Mouse (Mus musculus) heart, embryonic 10.5 days (tissue): ENCODE measurements around the gene Med20. TPM values are rescaled to one million over a fixed set of nuclear protein-coding genes. Genes with fewer than 3 reads are reported as not detected.
A peak's percentile ranks its signal among the peaks of the same experiment; 100 is the strongest.
"Not testable (repeated sequence)": the region's sequence is repeated elsewhere in the genome, so short reads cannot be mapped to it uniquely, and the experiment has no call there.

Experiments
- DNase-seq: peaks from one replicate; pipeline ENCODE4 v3.0.0-alpha.2; 2017; ENCODE audit warnings: low spot score
- H3K27ac ChIP-seq: fragments of 300-500 bp; sonication (generic); 2 replicates; pipeline ENCODE4 v1.5.1; 2016; ENCODE audit warnings: mild to moderate bottlenecking
- H3K27me3 ChIP-seq: fragments of 300-500 bp; sonication (generic); 2 replicates; pipeline ENCODE4 v1.6.1; 2016; ENCODE audit warnings: mild to moderate bottlenecking; ENCODE audit not compliant: poor library complexity, insufficient read depth, severe bottlenecking
- H3K36me3 ChIP-seq: fragments of 300-500 bp; sonication (generic); 2 replicates; pipeline ENCODE4 v1.6.1; 2016; ENCODE audit warnings: mild to moderate bottlenecking, moderate library complexity
- H3K4me1 ChIP-seq: fragments of 300-500 bp; sonication (generic); 2 replicates; pipeline ENCODE4 v1.6.1; 2016; ENCODE audit warnings: mild to moderate bottlenecking
- H3K4me3 ChIP-seq: fragments of 300-500 bp; sonication (generic); 2 replicates; pipeline ENCODE4 v1.5.1; 2016; ENCODE audit warnings: mild to moderate bottlenecking, moderate library complexity
- H3K9me3 ChIP-seq: fragments of 300-500 bp; sonication (generic); 2 replicates; pipeline ENCODE4 v1.6.1; 2016; ENCODE audit warnings: mild to moderate bottlenecking, moderate library complexity
- WGBS: fragments of 180-500 bp; shearing (Covaris S2); methylation state at CpG from one replicate; pipeline ENCODE4 v1.1.7; 2016; 5-methylcytosine and 5-hydroxymethylcytosine counted together
- polyA plus RNA-seq: library from polyadenylated mRNA; unstranded; fragments of >200 nt; fragmentation: Nextera tagmentation; extraction: Ambion mirVana; gene quantifications from 2 replicates; pipeline ENCODE4 v1.2.1, GENCODE M21; 2016

The Med20 gene
- polyA plus RNA-seq, 1 experiment from 2014 or later, result 42.8 TPM

DNA sequence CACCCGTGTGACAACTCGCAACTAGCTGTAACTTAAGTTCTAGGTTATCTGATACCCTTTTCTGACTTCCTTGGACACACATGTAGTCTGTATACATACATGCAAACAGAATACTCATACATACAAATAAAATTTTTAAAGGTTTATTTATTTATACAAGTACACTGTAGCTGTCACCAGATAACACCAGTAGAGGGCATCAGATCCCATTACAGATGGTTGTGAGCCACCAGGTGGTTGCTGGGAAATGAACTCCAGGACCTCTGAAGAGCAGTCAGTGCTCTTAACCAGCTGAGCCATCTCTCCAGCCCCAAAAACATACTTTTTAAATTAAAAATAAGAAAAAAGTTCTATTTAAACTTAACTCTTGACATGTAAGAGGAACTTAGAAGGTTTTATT, 31.6 kb downstream of the Med20 start:
- no peaks in the 10 kb centered on the region for H3K36me3 ChIP-seq
- H3K9me3 ChIP-seq, result no peaks in the 10 kb centered on the region
- H3K4me1 ChIP-seq, result no peaks in the 10 kb centered on the region
- H3K27ac ChIP-seq, result no peak overlapping the region
- H3K27me3 ChIP-seq, result no peaks in the 10 kb centered on the region
- DNase-seq, result peak; percentile 27
- WGBS, result 74% methylated on average over 2 of the region's 2 CpGs
- no peak overlapping the region for H3K4me3 ChIP-seq

DNA sequence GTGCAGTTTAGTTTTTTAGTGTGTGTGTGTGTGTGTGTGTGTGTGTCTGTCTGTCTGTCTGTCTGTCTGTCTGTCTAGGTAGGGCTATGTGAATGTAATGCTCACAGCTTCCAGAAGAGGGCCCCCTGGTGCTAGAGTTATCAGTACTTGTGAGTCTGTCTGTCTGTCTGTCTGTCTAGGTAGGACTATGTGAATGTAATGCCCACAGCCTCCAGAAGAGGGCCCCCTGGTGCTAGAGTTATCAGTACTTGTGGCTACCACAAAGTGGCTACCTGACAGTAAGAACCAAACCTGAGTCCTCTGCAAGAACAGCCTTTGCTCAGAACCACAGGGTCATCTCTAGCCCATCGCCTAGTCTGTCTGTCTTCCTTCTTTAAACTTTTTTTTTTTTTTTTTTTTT, 35.3 kb downstream of the Med20 start:
- H3K4me1 ChIP-seq, result no peaks in the 10 kb centered on the region
- 79% methylated on average over 1 of the region's 1 CpGs for WGBS
- H3K27ac ChIP-seq, result no peak overlapping the region
- H3K4me3 ChIP-seq, result no peak overlapping the region
- H3K9me3 ChIP-seq, result no peaks in the 10 kb centered on the region
- H3K36me3 ChIP-seq, result no peaks in the 10 kb centered on the region
- peak; percentile 82 for DNase-seq
- H3K27me3 ChIP-seq, result no peaks in the 10 kb centered on the region

DNA sequence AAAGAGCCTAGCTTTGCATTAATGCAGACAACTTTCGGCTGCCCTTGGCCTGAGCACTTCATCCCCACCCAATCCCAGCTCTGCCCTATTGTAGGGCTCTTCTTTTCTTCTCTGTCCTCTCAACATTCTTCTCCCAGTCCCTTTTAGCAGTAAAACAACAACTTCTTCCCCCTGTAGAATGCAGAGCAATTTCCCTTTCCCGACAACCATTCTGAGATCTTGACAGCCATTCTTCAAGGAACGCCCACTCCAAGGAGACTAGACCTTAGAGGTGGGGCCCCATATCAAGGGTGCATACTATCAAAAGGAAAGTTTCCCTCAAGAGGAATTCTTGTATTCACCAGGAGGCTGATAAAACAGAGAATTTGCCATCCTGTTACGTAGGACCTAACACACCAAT, 37.6 kb downstream of the Med20 start:
- H3K4me1 ChIP-seq, result no peaks in the 10 kb centered on the region
- no peak overlapping the region for H3K27ac ChIP-seq
- H3K36me3 ChIP-seq, result peaks cover 4% of the 10 kb centered on the region; the same call in 1 of the 2 replicates
- H3K27me3 ChIP-seq, result no peaks in the 10 kb centered on the region
- no peak overlapping the region for H3K4me3 ChIP-seq
- 65% methylated on average over 4 of the region's 4 CpGs for WGBS
- DNase-seq, result peak; percentile 30
- H3K9me3 ChIP-seq, result no peaks in the 10 kb centered on the region

DNA sequence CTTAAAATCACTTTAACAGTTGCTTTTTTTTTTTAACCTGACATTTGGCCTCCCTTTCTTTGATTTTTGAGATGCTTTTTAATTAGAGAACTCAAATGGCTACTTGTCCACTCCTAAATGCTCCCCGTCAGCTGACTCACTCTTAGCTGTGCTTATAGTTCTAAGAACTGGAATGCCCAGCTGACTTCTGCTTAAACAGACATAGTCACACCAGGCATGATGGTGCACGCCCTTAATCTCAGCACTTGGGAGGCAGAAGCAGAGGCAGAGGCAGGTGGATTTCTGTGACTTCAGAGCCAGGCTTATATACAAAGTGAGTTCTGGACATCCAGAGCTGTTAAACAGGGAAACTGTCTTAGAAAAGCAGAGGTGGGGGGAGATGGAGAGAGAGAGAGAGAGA, 40.6 kb downstream of the Med20 start:
- Histone ChIP-seq H3K27me3 (no peaks in the 10 kb centered on the region), H3K36me3 (peaks cover 7% of the 10 kb centered on the region; the same call in 1 of the 2 replicates), H3K9me3 (no peaks in the 10 kb centered on the region), H3K4me3 (no peak overlapping the region), H3K27ac (no peak overlapping the region), H3K4me1 (no peaks in the 10 kb centered on the region)
- peak; percentile 63 for DNase-seq
- WGBS, result 80% methylated on average over 2 of the region's 2 CpGs

DNA sequence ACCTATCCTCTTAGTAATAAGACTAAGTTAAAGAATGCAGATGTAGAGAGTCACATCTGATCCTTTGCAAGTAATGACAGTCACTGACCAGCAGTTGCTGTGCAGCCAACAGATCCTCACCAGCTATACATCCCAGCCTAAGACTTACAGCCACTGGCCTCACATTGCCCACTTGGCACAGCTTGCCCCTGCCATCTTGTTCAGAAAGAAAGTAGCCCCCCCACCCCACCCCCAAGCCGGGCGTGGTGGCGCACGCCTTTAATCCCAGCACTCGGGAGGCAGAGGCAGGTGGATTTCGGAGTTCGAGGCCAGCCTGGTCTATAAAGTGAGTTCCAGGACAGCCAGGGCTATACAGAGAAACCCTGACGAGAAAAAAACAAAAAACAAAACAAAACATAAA, 43.0 kb downstream of the Med20 start:
- not testable (repeated sequence) for H3K27ac ChIP-seq, H3K9me3 ChIP-seq, H3K27me3 ChIP-seq, H3K4me3 ChIP-seq, H3K4me1 ChIP-seq, H3K36me3 ChIP-seq
- DNase-seq, result peak; percentile 56
- 94% methylated on average over 8 of the region's 8 CpGs for WGBS

DNA sequence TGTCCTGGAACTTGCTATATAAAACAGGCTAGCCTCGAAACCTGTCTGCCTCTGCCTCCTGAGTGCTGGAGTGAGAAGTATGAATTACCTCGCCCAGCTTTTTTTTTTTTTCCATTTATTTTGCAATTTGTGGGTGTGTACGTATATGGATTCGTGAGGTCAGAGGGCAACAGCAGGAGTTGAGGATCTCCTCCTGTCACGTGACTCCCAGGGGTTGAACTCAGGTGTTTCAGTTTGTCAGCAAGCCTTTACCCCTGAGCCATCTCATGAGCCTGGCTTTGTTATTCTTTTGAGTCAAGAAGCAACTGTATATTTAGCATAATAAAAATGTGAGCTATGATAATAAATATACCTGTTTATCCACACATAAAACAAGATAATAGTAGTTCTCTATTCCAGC, 44.3 kb downstream of the Med20 start:
- H3K9me3 ChIP-seq, result no peaks in the 10 kb centered on the region
- H3K4me3 ChIP-seq, result no peak overlapping the region
- H3K4me1 ChIP-seq, result no peaks in the 10 kb centered on the region
- H3K27ac ChIP-seq, result no peak overlapping the region
- H3K27me3 ChIP-seq, result no peaks in the 10 kb centered on the region
- peaks cover 7% of the 10 kb centered on the region; the same call in 1 of the 2 replicates for H3K36me3 ChIP-seq
- peak; percentile 31 for DNase-seq
- WGBS, result 84% methylated on average over 5 of the region's 5 CpGs

DNA sequence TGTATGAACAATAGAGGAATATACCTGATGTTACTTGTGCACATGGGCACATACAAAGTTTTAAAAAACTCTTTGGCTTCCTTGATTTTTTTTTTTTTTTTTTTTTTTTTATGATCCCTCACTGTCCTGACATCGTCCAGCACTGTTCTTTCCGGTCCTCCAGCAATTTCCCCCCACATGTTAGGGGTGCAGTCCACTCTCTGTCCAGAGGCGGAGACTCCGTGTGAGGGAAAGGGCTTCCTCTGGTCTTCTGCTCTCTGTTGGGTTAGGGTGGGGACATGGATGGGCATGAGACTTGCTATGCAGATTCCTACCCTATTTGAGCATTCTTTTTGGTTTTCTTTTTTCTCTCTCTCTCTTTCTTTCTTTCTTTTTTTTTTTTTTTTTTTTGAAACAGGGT, 46.5 kb downstream of the Med20 start:
- no peaks in the 10 kb centered on the region for H3K27me3 ChIP-seq
- H3K4me3 ChIP-seq, result no peak overlapping the region
- DNase-seq, result peak; percentile 56
- no peaks in the 10 kb centered on the region for H3K9me3 ChIP-seq
- 78% methylated on average over 4 of the region's 4 CpGs for WGBS
- H3K4me1 ChIP-seq, result no peaks in the 10 kb centered on the region
- H3K27ac ChIP-seq, result no peak overlapping the region
- peaks cover 7% of the 10 kb centered on the region; the same call in 1 of the 2 replicates for H3K36me3 ChIP-seq

DNA sequence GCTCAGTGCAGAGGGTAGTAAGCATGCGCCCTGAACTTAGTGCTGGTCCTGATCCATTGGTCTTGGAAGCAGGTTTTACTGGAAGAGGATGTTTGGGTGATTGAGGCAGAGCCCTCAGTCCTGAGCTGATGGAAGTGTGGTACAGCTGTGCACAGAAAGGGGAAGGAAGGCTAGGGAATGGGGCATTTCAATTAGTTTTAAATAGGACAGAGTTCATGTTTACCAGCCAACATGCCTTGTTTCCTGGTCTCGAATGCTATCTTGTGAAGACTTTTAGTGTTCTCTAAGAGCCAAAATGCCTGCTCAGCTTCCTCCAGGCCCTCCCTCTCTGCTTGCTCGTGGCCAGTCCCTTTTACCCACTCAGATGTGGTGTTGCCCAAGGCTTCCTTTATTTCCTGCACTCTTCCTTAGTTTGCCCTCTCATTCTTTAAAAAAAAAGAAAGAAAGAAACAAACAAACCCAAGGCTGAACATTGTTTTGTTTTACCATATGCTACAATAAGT, 47.4 kb downstream of the Med20 start:
- H3K36me3 ChIP-seq, result 0 out of 2 replicates have a peak, but pooled peaks cover 2% of the 10 kb centered on the region
- no peaks in the 10 kb centered on the region for H3K4me1 ChIP-seq
- no peaks in the 10 kb centered on the region for H3K27me3 ChIP-seq
- H3K27ac ChIP-seq, result no peak overlapping the region
- H3K4me3 ChIP-seq, result no peak overlapping the region
- no peak for DNase-seq
- 66% methylated on average over 3 of the region's 3 CpGs for WGBS
- no peaks in the 10 kb centered on the region for H3K9me3 ChIP-seq

DNA sequence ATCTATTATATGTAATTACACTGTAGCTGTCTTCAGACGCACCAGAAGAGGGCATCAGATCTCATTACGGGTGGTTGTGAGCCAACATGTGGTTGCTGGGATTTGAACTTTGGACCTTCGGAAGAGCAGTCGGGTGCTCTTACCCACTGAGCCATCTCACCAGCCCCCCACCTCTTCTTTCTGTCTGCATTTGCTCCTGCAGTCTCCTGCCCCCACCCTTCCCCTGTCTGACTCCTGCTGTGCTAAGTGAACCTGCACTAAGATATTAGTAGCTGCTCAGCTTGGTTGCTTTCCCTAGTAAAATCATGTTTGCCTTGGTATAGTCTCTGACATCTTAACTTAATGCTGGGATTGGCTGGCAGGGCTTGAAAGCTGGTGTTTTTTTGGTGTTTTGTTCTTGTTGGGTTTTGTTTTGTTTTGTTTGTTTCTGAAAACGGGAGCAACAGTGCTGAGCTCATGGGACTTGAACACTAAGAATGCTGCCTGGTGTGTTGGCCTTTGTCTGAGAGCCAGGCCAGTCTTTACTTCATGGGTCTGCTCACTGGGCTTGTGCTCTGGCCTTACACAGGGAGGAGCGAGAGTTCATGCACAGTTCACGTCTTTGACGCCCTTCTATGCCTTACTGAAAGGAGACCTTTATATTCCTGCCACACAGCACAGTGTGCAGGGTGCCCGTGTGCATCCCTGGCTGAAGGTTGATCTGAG, 51.8 kb downstream of the Med20 start:
- Histone ChIP-seq H3K4me3 (no peak overlapping the region), H3K27me3 (no peaks in the 10 kb centered on the region), H3K9me3 (no peaks in the 10 kb centered on the region), H3K36me3 (no peaks in the 10 kb centered on the region), H3K27ac (no peak overlapping the region), H3K4me1 (no peaks in the 10 kb centered on the region)
- DNase-seq, result no peak
- 72% methylated on average over 9 of the region's 9 CpGs for WGBS

DNA sequence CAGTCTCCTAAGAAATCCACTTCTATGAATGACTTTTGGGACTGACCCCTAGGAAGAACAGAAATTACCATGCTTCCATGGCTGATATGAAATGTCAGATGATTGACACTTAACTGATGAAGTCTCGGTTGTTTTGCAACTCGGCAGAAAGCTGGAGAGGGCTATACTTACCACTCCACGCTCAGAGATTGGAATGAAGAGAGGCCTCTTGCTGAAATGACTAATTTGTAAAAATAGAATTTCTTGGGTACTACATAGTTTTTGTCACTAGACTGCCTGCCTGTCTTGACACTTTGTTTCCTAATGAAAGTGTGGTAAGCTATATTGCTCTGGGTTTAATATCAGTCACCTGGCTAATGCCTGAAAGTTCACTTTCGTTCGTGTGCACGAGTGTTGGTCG, 53.1 kb downstream of the Med20 start:
- WGBS, result 84% methylated on average over 7 of the region's 7 CpGs
- Histone ChIP-seq H3K27me3 (0 out of 2 replicates have a peak, but pooled peaks cover 3% of the 10 kb centered on the region), H3K9me3 (no peaks in the 10 kb centered on the region), H3K4me1 (no peaks in the 10 kb centered on the region), H3K36me3 (no peaks in the 10 kb centered on the region), H3K4me3 (no peak overlapping the region), H3K27ac (no peak overlapping the region)
- no peak for DNase-seq

DNA sequence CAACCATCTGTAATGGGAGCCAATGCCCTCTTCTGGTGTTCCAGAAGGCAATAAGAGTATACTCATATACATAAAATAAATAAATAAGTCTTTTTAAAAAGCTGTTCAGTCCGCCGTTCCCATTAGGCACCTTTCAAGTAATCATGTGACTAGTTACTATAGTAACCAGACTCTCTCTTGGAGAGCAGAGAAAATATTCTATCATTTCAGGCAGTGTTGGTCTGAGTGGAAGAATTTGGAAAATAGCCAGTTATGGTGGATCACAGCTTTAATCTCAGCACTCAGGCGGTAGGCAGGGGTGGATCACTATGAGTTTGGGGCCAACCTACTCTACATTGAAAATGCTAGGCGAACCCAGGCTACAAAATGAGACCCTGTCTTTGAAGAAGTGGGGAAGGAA, 57.8 kb downstream of the Med20 start:
- no peak overlapping the region for H3K27ac ChIP-seq
- DNase-seq, result no peak
- H3K36me3 ChIP-seq, result no peaks in the 10 kb centered on the region
- peaks cover 22% of the 10 kb centered on the region for H3K4me1 ChIP-seq
- H3K4me3 ChIP-seq, result no peak overlapping the region
- no peaks in the 10 kb centered on the region for H3K9me3 ChIP-seq
- 81% methylated on average over 4 of the region's 4 CpGs for WGBS
- H3K27me3 ChIP-seq, result peaks cover 43% of the 10 kb centered on the region

DNA sequence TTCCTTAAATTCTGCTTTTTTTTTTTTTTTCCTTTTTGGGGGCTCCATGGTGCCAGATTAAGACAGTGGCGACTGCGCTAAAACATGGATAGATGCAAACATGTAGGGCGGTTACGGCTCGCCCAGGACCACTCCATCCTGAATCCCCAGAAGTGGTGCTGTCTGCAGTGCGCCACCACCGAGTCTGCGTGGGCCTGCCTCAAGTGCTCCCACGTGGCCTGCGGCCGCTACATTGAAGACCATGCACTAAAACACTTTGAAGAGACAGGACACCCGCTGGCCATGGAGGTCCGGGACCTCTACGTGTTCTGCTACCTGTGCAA, 60.6 kb downstream of the Med20 start:
- Histone ChIP-seq H3K4me3 (peak overlapping the region; percentile 66), H3K27ac (peak overlapping the region; percentile 75), H3K9me3 (no peaks in the 10 kb centered on the region), H3K4me1 (peaks cover 23% of the 10 kb centered on the region), H3K36me3 (0 out of 2 replicates have a peak, but pooled peaks cover 8% of the 10 kb centered on the region), H3K27me3 (peaks cover 43% of the 10 kb centered on the region)
- no peak for DNase-seq
- 11% methylated on average over 14 of the region's 14 CpGs for WGBS

DNA sequence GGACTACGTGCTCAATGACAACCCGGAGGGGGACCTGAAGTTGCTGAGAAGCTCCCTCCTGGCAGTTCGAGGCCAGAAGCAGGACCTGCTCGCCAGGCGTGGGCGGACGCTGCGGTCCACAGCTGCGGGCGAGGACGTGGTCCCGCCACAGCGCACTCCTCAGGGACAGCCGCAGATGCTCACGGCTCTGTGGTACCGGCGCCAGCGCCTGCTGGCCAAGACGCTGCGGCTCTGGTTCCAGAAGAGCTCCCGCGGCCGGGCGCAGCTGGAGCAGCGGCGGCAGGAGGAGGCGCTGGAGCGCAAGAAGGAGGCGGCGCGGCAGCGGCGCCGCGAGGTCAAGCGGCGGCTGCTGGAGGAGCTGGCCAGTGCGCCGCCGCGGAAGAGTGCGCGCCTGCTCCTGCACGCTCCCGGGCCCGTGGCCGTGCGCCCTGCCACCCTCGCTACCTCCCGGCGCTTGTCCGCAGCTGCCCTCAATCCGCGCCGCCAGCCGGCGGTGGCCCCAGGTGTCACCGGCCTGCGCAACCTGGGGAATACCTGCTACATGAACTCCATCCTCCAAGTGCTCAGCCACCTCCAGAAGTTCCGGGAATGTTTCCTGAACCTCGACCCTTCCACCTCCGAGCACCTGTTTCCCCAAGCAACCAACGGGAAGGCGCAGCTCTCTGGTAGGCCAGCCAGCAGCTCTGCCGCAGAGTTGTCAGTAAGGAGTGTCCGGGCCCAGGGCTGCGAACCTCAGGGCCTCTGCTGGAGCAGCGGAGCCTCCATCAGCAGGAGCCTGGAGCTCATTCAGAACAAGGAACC, 61.1 kb downstream of the Med20 start:
- no peaks in the 10 kb centered on the region for H3K9me3 ChIP-seq
- H3K4me3 ChIP-seq, result peak overlapping the region; percentile 66
- DNase-seq, result no peak
- peaks cover 43% of the 10 kb centered on the region for H3K27me3 ChIP-seq
- H3K36me3 ChIP-seq, result peaks cover 10% of the 10 kb centered on the region; the same call in 1 of the 2 replicates
- H3K27ac ChIP-seq, result peak overlapping the region; percentile 75
- peaks cover 23% of the 10 kb centered on the region for H3K4me1 ChIP-seq
- WGBS, result 3% methylated on average over 65 of the region's 68 CpGs
